Mouse (Mus musculus): Measurements from ENCODE around the gene Rbm45.
A peak's percentile ranks its signal among the peaks of the same experiment; 100 is the strongest.

Gene Rbm45

GRCm38 (mm10) chr2:76369821-76370655, at the start of gene Rbm45:
Gene Rbm45, plus strand, starts transcription at chr2:76369984.
- DNase-seq: peak; percentile 91

GRCm38 (mm10) chr2:76320336-76320735, 49.4 kb upstream of the Rbm45 start:
- DNase-seq: no peak

GRCm38 (mm10) chr2:76323185-76323875, 46.5 kb upstream of the Rbm45 start:
- no peak for DNase-seq

GRCm38 (mm10) chr2:76324463-76324862, 45.3 kb upstream of the Rbm45 start:
- DNase-seq: no peak

GRCm38 (mm10) chr2:76326161-76326560, 43.6 kb upstream of the Rbm45 start:
- DNase-seq: no peak

- DNase-seq: no peak
These were observed 39.7 kb upstream of the Rbm45 start for GRCm38 (mm10) chr2:76330081-76330480.

GRCm38 (mm10) chr2:76332161-76332805, 37.5 kb upstream of the Rbm45 start:
- DNase-seq: no peak

- DNase-seq: no peak
These were observed 35.2 kb upstream of the Rbm45 start for GRCm38 (mm10) chr2:76334596-76334995.

- peak; percentile 18 for DNase-seq
These were observed 31.3 kb upstream of the Rbm45 start, which contains the start of gene Pde11a for GRCm38 (mm10) chr2:76338215-76339156. Gene Pde11a, minus strand, starts transcription at chr2:76338774.

GRCm38 (mm10) chr2:76342146-76342545, 27.6 kb upstream of the Rbm45 start:
- no peak for DNase-seq

GRCm38 (mm10) chr2:76347839-76348238, 21.9 kb upstream of the Rbm45 start:
- no peak for DNase-seq

GRCm38 (mm10) chr2:76360226-76360625, 9.6 kb upstream of the Rbm45 start, which contains the start of gene Cyct:
Gene Cyct, minus strand, starts transcription at chr2:76360450.
- no peak for DNase-seq

- DNase-seq: no peak
These were observed 7.7 kb upstream of the Rbm45 start for GRCm38 (mm10) chr2:76362111-76362510.

GRCm38 (mm10) chr2:76365811-76366210, 4.0 kb upstream of the Rbm45 start:
- no peak for DNase-seq

GRCm38 (mm10) chr2:76367188-76367922, 2.4 kb upstream of the Rbm45 start:
- DNase-seq: peak; percentile 85

- no peak for DNase-seq
These were observed 723 bp upstream of the Rbm45 start for GRCm38 (mm10) chr2:76368861-76369660.

GRCm38 (mm10) chr2:76370656-76370922, 805 bp downstream of the Rbm45 start:
- no peak for DNase-seq

- no peak for DNase-seq
These were observed 2.5 kb downstream of the Rbm45 start for GRCm38 (mm10) chr2:76372244-76372643.

GRCm38 (mm10) chr2:76374544-76375206, 4.9 kb downstream of the Rbm45 start:
- DNase-seq: no peak

GRCm38 (mm10) chr2:76378646-76379045, 8.9 kb downstream of the Rbm45 start:
- DNase-seq: no peak

Data from lung, postnatal 10 days (tissue).